Mouse (Mus musculus): ENCODE measurements around the gene Kif2c. TPM values are rescaled to one million over a fixed set of nuclear protein-coding genes. Genes with fewer than 3 reads are reported as not detected.

Kif2c gene
- total RNA-seq, 1 experiment from 2014 or later: 30.0 TPM

Other genes starting within 250 kb of the Kif2c start
- 40.1 and 52.0 TPM in 2 replicates for gene Urod, start 188.2 kb downstream of the Kif2c start, total RNA-seq (2017)
- 14.4 and 17.0 TPM in 2 replicates for gene Hectd3, start 187.3 kb downstream of the Kif2c start, total RNA-seq (2017)
- 21.2 and 34.4 TPM in 2 replicates for gene Eif2b3, start 163.2 kb downstream of the Kif2c start, total RNA-seq (2017)
- 0.13 TPM in 1 of 2 replicates, not detected in the other for gene Ptch2, start 86.6 kb downstream of the Kif2c start, total RNA-seq (2017)
- gene Btbd19, start 56.9 kb downstream of the Kif2c start, total RNA-seq (2017): 8.4 and 13.3 TPM in 2 replicates
- not detected in 2 replicates for gene Tctex1d4, start 55.8 kb downstream of the Kif2c start, total RNA-seq (2017)
- 3.1 and 9.3 TPM in 2 replicates for gene Plk3, start 48.7 kb downstream of the Kif2c start, total RNA-seq (2017)
- gene Rps8, start 26.4 kb downstream of the Kif2c start, total RNA-seq (2017): 2,027 and 2,234 TPM in 2 replicates
- 3.8 TPM in 1 of 2 replicates, not detected in the other for gene Tmem53, start 69.3 kb upstream of the Kif2c start, total RNA-seq (2017)
- not detected in 2 replicates for gene Armh1, start 69.5 kb upstream of the Kif2c start, total RNA-seq (2017)

All from hematopoietic stem cell, adult 5-6 weeks (primary cell).